Mouse (Mus musculus): ENCODE results near the gene Sun2.

Sun2 gene

GRCm38 (mm10) chr15:79720267-79720666 lies 22.1 kb downstream of the Sun2 start:
- DNase-seq = no peak

GRCm38 (mm10) chr15:79716710-79717109 lies 25.6 kb downstream of the Sun2 start:
- no peak for DNase-seq

GRCm38 (mm10) chr15:79715646-79716045 lies 26.7 kb downstream of the Sun2 start:
- no peak for DNase-seq

GRCm38 (mm10) chr15:79708229-79708822 lies 34.0 kb downstream of the Sun2 start:
- DNase-seq = no peak

- no peak for DNase-seq
These were observed 35.6 kb downstream of the Sun2 start for GRCm38 (mm10) chr15:79706603-79707214.

- DNase-seq = no peak
These were observed 44.7 kb downstream of the Sun2 start for GRCm38 (mm10) chr15:79697558-79698187.

- DNase-seq = no peak
These were observed 45.3 kb downstream of the Sun2 start for GRCm38 (mm10) chr15:79697011-79697410.

- DNase-seq = no peak
These were observed 45.8 kb downstream of the Sun2 start for GRCm38 (mm10) chr15:79696508-79696907.

GRCm38 (mm10) chr15:79695516-79695915 lies 46.8 kb downstream of the Sun2 start:
- DNase-seq = no peak

GRCm38 (mm10) chr15:79694512-79694911 lies 47.8 kb downstream of the Sun2 start:
- DNase-seq = no peak

- peak; percentile 68 for DNase-seq
These were observed 48.6 kb downstream of the Sun2 start for GRCm38 (mm10) chr15:79693740-79694139.

GRCm38 (mm10) chr15:79692334-79692733 lies 50.0 kb downstream of the Sun2 start:
- no peak for DNase-seq

- DNase-seq = no peak
These were observed 51.3 kb downstream of the Sun2 start for GRCm38 (mm10) chr15:79691023-79691508.

GRCm38 (mm10) chr15:79690426-79691022 lies 51.8 kb downstream of the Sun2 start, which contains the start of gene Gtpbp1:
Gene Gtpbp1, plus strand, starts transcription at chr15:79690845.
- DNase-seq = peak; percentile 91

- DNase-seq = no peak
These were observed 52.5 kb downstream of the Sun2 start for GRCm38 (mm10) chr15:79689662-79690425.

- DNase-seq = no peak
These were observed 53.9 kb downstream of the Sun2 start for GRCm38 (mm10) chr15:79688268-79688956.

GRCm38 (mm10) chr15:79687646-79688267 lies 54.6 kb downstream of the Sun2 start, which contains the start of gene Josd1:
Gene Josd1, minus strand, starts transcription at chr15:79687919.
- peak; percentile 98 for DNase-seq

GRCm38 (mm10) chr15:79687175-79687574 lies 55.2 kb downstream of the Sun2 start:
- DNase-seq = no peak

GRCm38 (mm10) chr15:79686046-79686869 lies 56.1 kb downstream of the Sun2 start:
- no peak for DNase-seq

GRCm38 (mm10) chr15:79685141-79685641 lies 57.1 kb downstream of the Sun2 start:
- no peak for DNase-seq

GRCm38 (mm10) chr15:79684616-79685015 lies 57.7 kb downstream of the Sun2 start:
- no peak for DNase-seq
